Mouse (Mus musculus) spleen, adult 2 months (tissue): ENCODE measurements around the gene Kdm6b. TPM values are rescaled to one million over a fixed set of nuclear protein-coding genes. Genes with fewer than 3 reads are reported as not detected.
"Not testable (repeated sequence)": the region's sequence is repeated elsewhere in the genome, so short reads cannot be mapped to it uniquely, and the experiment has no call there.

Experiments used
- DNase-seq, 2 experiments: peaks; one replicate each; pipeline versions ENCODE4 v3.0.0 to v3.0.0-alpha.2; 2012 to 2021; ENCODE audit warnings: low spot score in 2 of 2, low read depth in 1 of 2
- H3K27ac ChIP-seq: fragments of 200-500 bp; 2 replicates; pipeline ENCODE4 v1.5.1; 2012; ENCODE audit warnings: low read length, inconsistent platforms; ENCODE audit not compliant: insufficient read depth
- H3K27me3 ChIP-seq: fragments of 200-500 bp; 2 replicates; pipeline ENCODE4 v1.6.1; 2012; ENCODE audit warnings: mild to moderate bottlenecking, moderate library complexity, low read length, inconsistent platforms; ENCODE audit not compliant: control insufficient read depth, insufficient read depth
- H3K36me3 ChIP-seq: fragments of 200-500 bp; 2 replicates; pipeline ENCODE4 v1.6.1; 2012; ENCODE audit warnings: mild to moderate bottlenecking, low read length, inconsistent platforms; ENCODE audit not compliant: control insufficient read depth, insufficient read depth
- H3K4me1 ChIP-seq: fragments of 200-500 bp; 2 replicates; pipeline ENCODE4 v1.6.1; 2011; ENCODE audit warnings: inconsistent platforms; ENCODE audit not compliant: control insufficient read depth, insufficient read depth, insufficient read length
- H3K4me3 ChIP-seq: fragments of 200-500 bp; 2 replicates; pipeline ENCODE4 v1.5.1; 2011; ENCODE audit warnings: mild to moderate bottlenecking, inconsistent platforms; ENCODE audit not compliant: insufficient read depth, insufficient read length; ENCODE audit errors: extremely low read depth
- CTCF ChIP-seq: fragments of 200-500 bp; IDR thresholded peaks from 2 replicates; pipeline ENCODE4 v1.5.1; 2011; ENCODE audit warnings: mild to moderate bottlenecking, inconsistent platforms; ENCODE audit not compliant: insufficient read depth, insufficient read length, insufficient replicate concordance; ENCODE audit errors: extremely low read depth
- POLR2A ChIP-seq: fragments of 200-500 bp; IDR thresholded peaks from 2 replicates; pipeline ENCODE4 v1.6.1; 2011; ENCODE audit warnings: low read depth, low read length, inconsistent platforms
- WGBS: fragments of 180-500 bp; shearing (Covaris S2); methylation state at CpG from one replicate; pipeline ENCODE4 v1.1.7; 2018; 5-methylcytosine and 5-hydroxymethylcytosine counted together
- polyA plus RNA-seq: library from polyadenylated mRNA; depleted of rRNA; stranded (reverse); fragments of >200 nt; gene quantifications from 2 replicates; pipeline ENCODE4 v1.2.3, GENCODE M21; 2012

The Kdm6b gene
- polyA plus RNA-seq, 1 experiment: 15.8 TPM

DNA sequence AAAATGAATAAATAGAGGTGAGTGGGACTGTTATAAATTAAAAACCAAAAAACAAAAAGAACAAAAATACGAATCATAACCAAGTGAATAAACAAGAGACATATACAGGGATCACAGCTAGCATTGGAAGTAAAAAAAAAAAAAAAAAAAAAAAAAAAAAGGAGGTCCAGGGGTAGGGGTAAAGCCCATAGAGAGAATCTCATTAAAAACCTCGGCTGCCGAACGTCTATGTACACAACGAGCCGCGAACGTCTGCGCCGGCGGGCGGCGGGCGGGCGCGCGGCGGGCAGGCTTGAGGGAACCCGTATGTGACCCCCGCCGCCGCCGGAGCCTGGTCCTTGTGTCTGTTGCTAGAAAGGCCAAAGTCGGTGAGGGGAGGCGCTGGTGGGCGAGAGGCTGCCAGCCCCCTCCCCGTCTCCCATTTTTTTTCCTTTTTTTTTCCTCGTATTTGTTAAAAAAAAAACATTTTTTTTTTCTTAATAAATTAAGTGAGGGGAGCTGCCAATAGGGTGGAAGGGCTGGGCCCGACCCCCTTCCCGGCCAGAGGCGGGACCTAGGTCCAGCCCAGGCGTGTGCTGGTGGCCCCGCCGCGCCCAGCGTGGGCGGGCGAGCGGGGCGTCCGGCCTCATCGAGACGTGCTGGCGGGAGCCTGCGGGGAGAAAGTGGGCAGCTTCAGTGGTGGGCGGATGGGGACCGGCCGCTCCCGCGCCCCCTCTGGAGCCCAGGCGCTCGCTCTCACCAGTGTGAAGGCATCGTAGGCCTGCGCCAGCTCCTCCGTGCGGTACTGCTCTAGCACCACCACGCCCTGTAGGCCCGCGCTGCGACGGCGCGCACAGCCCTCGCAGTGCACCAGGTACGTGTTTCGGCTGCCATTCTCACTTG lies 14.0 kb downstream of the Kdm6b start:
- TF ChIP-seq CTCF (no peak), POLR2A (no peak)
- peaks cover 7% of the 10 kb centered on the region; the same call in 1 of the 2 replicates for H3K4me1 ChIP-seq
- no peak for DNase-seq
- peaks cover 10% of the 10 kb centered on the region for H3K36me3 ChIP-seq
- no peak overlapping the region for H3K27ac ChIP-seq
- WGBS: 92% methylated on average over 64 of the region's 66 CpGs
- no peak overlapping the region for H3K4me3 ChIP-seq
- no peaks in the 10 kb centered on the region for H3K27me3 ChIP-seq

- Histone ChIP-seq H3K4me3 (no peak overlapping the region), H3K27ac (no peak overlapping the region), H3K27me3 (no peaks in the 10 kb centered on the region), H3K4me1 (peaks cover 7% of the 10 kb centered on the region; the same call in 1 of the 2 replicates), H3K36me3 (peaks cover 5% of the 10 kb centered on the region)
- TF ChIP-seq CTCF (no peak), POLR2A (no peak)
- DNase-seq: no peak
- WGBS: 83% methylated on average over 21 of the region's 21 CpGs
These were observed 14.8 kb downstream of the Kdm6b start for GRCm38 (mm10) chr11:69398486-69399200.

DNA sequence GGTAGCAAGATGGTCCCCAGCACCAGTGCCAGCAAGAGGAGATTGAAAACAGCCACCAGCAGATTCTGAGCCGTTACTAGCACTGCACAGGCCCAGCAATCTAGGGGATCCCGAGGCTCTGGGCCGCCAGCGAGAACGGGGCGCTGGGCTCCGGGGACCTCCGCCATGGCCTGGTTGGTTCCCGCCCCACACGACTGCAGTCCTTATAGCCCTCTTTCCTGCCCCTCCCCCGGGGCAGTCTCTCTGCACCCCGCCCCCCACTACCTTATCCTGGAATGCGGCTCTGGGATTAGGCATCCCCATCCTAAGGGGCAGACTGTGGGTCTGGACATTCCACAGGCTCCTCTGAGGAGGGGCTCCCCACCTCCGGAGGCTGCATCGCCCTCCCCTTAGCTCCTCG lies 15.4 kb downstream of the Kdm6b start, which contains the start of gene Tmem88:
Gene Tmem88 (minus strand): TSS at position 176 of the 400 bp plus-strand sequence.
- TF ChIP-seq POLR2A (no peak), CTCF (no peak)
- WGBS: 74% methylated on average over 16 of the region's 16 CpGs
- no peak for DNase-seq

GRCm38 (mm10) chr11:69397581-69398057 lies 15.9 kb downstream of the Kdm6b start:
- no peak for DNase-seq
- Histone ChIP-seq H3K4me3 (peak overlapping the region; percentile 19; the same call in 1 of the 2 replicates), H3K27me3 (no peaks in the 10 kb centered on the region), H3K36me3 (peaks cover 5% of the 10 kb centered on the region), H3K27ac (no peak overlapping the region; the same call in 1 of the 2 replicates), H3K4me1 (peaks cover 7% of the 10 kb centered on the region; the same call in 1 of the 2 replicates)
- TF ChIP-seq POLR2A (no peak), CTCF (no peak)
- 79% methylated on average over 24 of the region's 24 CpGs for WGBS

More for the DNA sequence above, 15.4 kb downstream of the Kdm6b start, which contains the start of gene Tmem88:
- peak within 1 kb of the TSS; percentile 19; the same call in 1 of the 2 replicates for H3K4me3 ChIP-seq
- H3K4me1 ChIP-seq: peaks cover 7% of the 10 kb centered on the region; the same call in 1 of the 2 replicates
- no peak within 1 kb of the TSS; the same call in 1 of the 2 replicates for H3K27ac ChIP-seq
- peaks cover 5% of the 10 kb centered on the region for H3K36me3 ChIP-seq
- H3K27me3 ChIP-seq: no peaks in the 10 kb centered on the region

GRCm38 (mm10) chr11:69396772-69397171 lies 16.7 kb downstream of the Kdm6b start:
- DNase-seq: no peak
- H3K27ac ChIP-seq: 0 out of 2 replicates have a peak overlapping the region, but pooled peaks have one; percentile 24
- WGBS: 46% methylated on average over 11 of the region's 11 CpGs
- H3K4me1 ChIP-seq: peaks cover 7% of the 10 kb centered on the region; the same call in 1 of the 2 replicates
- H3K27me3 ChIP-seq: no peaks in the 10 kb centered on the region
- H3K4me3 ChIP-seq: peak overlapping the region; percentile 83; the same call in 1 of the 2 replicates
- H3K36me3 ChIP-seq: peaks cover 5% of the 10 kb centered on the region
- TF ChIP-seq POLR2A: no peak
- no peak for TF ChIP-seq CTCF

GRCm38 (mm10) chr11:69395634-69396373 lies 17.7 kb downstream of the Kdm6b start:
- peak; percentile 91 to 99 for DNase-seq
- Histone ChIP-seq H3K27ac (peak overlapping the region; percentile 97), H3K4me3 (peak overlapping the region; percentile 83), H3K27me3 (no peaks in the 10 kb centered on the region), H3K36me3 (peaks cover 5% of the 10 kb centered on the region), H3K4me1 (peaks cover 4% of the 10 kb centered on the region; the same call in 1 of the 2 replicates)
- TF ChIP-seq CTCF (no peak), POLR2A (peak; percentile 24; the same call in 1 of the 2 replicates)
- WGBS: 1% methylated on average over 48 of the region's 48 CpGs

DNA sequence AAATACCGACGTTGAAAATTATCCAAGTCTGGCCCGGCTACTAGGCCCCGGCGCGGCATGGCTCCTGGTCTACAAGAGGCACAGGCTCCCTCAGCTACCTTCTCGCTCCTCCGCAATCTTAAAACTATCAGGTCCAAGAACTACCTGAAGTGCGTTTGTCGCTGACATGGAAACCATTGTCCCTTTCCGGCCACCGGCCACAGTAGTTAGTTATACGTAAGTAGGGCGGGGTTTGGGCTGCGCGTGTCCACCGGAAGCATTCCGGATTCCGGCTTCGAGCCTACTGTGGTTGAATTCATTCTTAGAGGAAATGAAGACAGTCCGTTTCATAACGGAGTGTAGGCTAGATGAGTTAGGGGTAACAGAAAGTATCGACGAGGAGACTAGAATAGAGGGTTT lies 18.2 kb downstream of the Kdm6b start, which contains the start of the genes Naa38 and Cyb5d1:
Gene Naa38 (plus strand): TSS at position 253 of the 399 bp plus-strand sequence.
Gene Cyb5d1 (minus strand): TSS at position 397 of the 399 bp plus-strand sequence.
- DNase-seq: peak in 1 of 2 experiments; percentile 86
- not testable (repeated sequence) for H3K4me1 ChIP-seq, H3K36me3 ChIP-seq, H3K27me3 ChIP-seq
- Histone ChIP-seq H3K27ac (peak within 1 kb of the TSS; percentile 97), H3K4me3 (peak within 1 kb of the TSS; percentile 83)
- WGBS: under 1% methylated on average over 24 of the region's 24 CpGs

GRCm38 (mm10) chr11:69394591-69395167 lies 18.8 kb downstream of the Kdm6b start:
- peak overlapping the region; percentile 83 for H3K4me3 ChIP-seq
- not testable (repeated sequence) for H3K27me3 ChIP-seq, DNase-seq, H3K36me3 ChIP-seq, H3K4me1 ChIP-seq
- WGBS: 2% methylated on average over 31 of the region's 31 CpGs
- H3K27ac ChIP-seq: peak overlapping the region; percentile 97
